Mouse (Mus musculus) stomach, embryonic 14.5 days (tissue): ENCODE data around the gene Xpo4. TPM values are rescaled to one million over a fixed set of nuclear protein-coding genes. Genes with fewer than 3 reads are reported as not detected.

Experiments used
- ATAC-seq: fragments of 200-750 bp; cut with Nextera tagmentation; 2 replicates; pipeline ENCODE4 v1.8.0; 2017; ENCODE audit warnings: low read depth, moderate TSS enrichment; ENCODE audit not compliant: insufficient number of reproducible peaks, insufficient read depth, low FRiP score
- H3K27ac ChIP-seq: fragments of 300-500 bp; sonication (generic); 2 replicates; pipeline ENCODE4 v1.5.1; 2014; ENCODE audit warnings: mild to moderate bottlenecking, low read length, moderate library complexity, mixed read lengths
- H3K27me3 ChIP-seq: fragments of 300-500 bp; sonication (generic); 2 replicates; pipeline ENCODE4 v1.6.1; 2014; ENCODE audit warnings: low read length, control low read depth, mixed read lengths; ENCODE audit not compliant: control insufficient read depth, insufficient read depth
- H3K36me3 ChIP-seq: fragments of 300-500 bp; sonication (generic); 2 replicates; pipeline ENCODE4 v1.6.1; 2014; ENCODE audit warnings: mild to moderate bottlenecking, control low read depth, low read length, moderate library complexity, mixed read lengths; ENCODE audit not compliant: control insufficient read depth, insufficient read depth
- H3K4me1 ChIP-seq: fragments of 300-500 bp; sonication (generic); 2 replicates; pipeline ENCODE4 v1.6.1; 2014; ENCODE audit warnings: low read length, control low read depth, mixed read lengths; ENCODE audit not compliant: control insufficient read depth, insufficient read depth
- H3K4me2 ChIP-seq: fragments of 300-500 bp; sonication (generic); replicated peaks from 2 replicates; pipeline ENCODE4 v1.6.1; 2014; ENCODE audit warnings: low read depth, low read length, control low read depth
- H3K4me3 ChIP-seq: fragments of 300-500 bp; sonication (generic); 2 replicates; pipeline ENCODE4 v1.5.1; 2014; ENCODE audit warnings: low read depth, low read length, control low read depth
- H3K9ac ChIP-seq: fragments of 300-500 bp; sonication (generic); replicated peaks from 2 replicates; pipeline ENCODE4 v1.6.1; 2014; ENCODE audit warnings: low read depth, mild to moderate bottlenecking, control low read depth, low read length, moderate library complexity, mixed read lengths
- H3K9me3 ChIP-seq: fragments of 300-500 bp; sonication (generic); 2 replicates; pipeline ENCODE4 v1.6.1; 2016; ENCODE audit warnings: low read depth, low read length, control low read depth; ENCODE audit not compliant: control insufficient read depth
- WGBS: fragments of 180-500 bp; shearing (Covaris S2); extraction: QIAGEN DNeasy Blood & Tissue Kit; methylation state at CpG from one replicate; pipeline ENCODE4 v1.1.7; 2014; 5-methylcytosine and 5-hydroxymethylcytosine counted together
- polyA plus RNA-seq: library from polyadenylated mRNA; unstranded; fragments of >200 nt; fragmentation: Nextera tagmentation; extraction: Ambion mirVana; gene quantifications from 2 replicates; pipeline ENCODE4 v1.2.1, GENCODE M21; 2014

Gene Xpo4
- polyA plus RNA-seq, 1 experiment from 2014 or later: 36.2 TPM

DNA sequence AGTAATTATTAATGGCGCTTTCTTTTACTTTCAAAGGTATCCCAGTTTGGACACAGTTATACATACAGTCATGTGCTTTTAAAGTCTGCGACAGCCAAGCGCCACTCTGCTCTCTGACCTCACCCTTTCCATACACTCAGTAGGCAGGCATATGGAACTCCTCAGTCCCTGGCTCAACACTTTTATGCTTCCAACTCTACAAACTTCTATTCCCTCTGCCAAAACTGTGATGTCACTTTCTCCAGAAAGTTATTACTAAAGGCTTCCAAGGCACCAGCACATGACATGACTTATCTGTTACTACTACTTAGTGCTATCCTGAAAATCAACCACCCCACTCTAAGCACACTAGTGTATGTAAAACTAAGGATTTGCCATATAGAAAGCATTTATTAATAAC is 26.1 kb downstream of the Xpo4 start:
- H3K4me3 ChIP-seq: no peak overlapping the region
- WGBS: 84% methylated on average over 3 of the region's 3 CpGs
- no peaks in the 10 kb centered on the region for H3K4me1 ChIP-seq
- no peaks in the 10 kb centered on the region for H3K9me3 ChIP-seq
- H3K4me2 ChIP-seq: no peak overlapping the region
- H3K27ac ChIP-seq: no peak overlapping the region
- no peak for ATAC-seq
- 0 out of 2 replicates have a peak, but pooled peaks cover 8% of the 10 kb centered on the region for H3K36me3 ChIP-seq
- no peaks in the 10 kb centered on the region for H3K27me3 ChIP-seq
- H3K9ac ChIP-seq: no peak overlapping the region

DNA sequence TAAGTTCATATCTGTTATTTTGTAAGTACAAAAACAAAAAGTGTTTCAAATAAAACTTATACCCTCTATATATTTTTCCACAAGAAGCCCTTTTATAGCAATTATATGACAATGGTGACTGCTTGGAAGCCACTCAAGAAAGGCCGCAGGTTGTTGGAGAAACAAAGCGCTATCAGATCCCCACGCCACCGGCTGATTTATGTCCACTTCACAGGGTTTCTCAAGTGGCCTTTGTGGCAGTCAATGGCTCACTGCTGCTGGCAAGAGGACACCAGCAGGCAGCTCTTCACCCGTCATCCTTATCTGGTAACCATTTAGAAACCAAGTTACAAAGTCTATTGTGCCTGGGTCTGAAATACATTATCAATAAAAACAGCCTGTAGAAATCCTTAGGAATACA is 31.1 kb downstream of the Xpo4 start:
- Histone ChIP-seq H3K9me3 (no peaks in the 10 kb centered on the region), H3K4me2 (no peak overlapping the region), H3K36me3 (peaks cover 2% of the 10 kb centered on the region; the same call in 1 of the 2 replicates), H3K4me3 (no peak overlapping the region), H3K27me3 (no peaks in the 10 kb centered on the region), H3K4me1 (no peaks in the 10 kb centered on the region), H3K27ac (no peak overlapping the region), H3K9ac (no peak overlapping the region)
- ATAC-seq: no peak
- WGBS: 71% methylated on average over 5 of the region's 5 CpGs

DNA sequence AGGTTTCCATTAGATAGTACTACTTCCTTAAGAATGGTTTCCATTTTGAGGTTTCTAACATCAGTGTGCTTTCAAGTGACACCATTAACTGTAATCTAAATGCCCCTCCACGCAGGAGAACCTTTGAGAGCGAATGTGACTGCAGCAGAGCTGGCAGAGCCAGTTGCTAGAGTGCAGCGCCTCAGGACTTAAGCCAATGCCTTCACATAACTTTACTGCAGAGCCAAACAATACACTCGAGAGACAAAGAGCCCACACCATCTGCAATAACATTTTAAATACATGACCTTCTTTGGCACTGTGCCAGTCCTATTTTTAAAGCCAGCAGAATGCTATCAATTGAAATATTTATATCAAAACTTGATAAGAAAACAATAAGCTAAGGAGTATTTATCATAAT is 35.6 kb downstream of the Xpo4 start:
- 67% methylated on average over 4 of the region's 4 CpGs for WGBS
- H3K9ac ChIP-seq: no peak overlapping the region
- H3K27ac ChIP-seq: no peak overlapping the region
- no peaks in the 10 kb centered on the region for H3K27me3 ChIP-seq
- ATAC-seq: no peak
- no peak overlapping the region for H3K4me2 ChIP-seq
- no peaks in the 10 kb centered on the region for H3K9me3 ChIP-seq
- no peak overlapping the region for H3K4me3 ChIP-seq
- H3K36me3 ChIP-seq: peaks cover 27% of the 10 kb centered on the region
- no peaks in the 10 kb centered on the region for H3K4me1 ChIP-seq

GRCm38 (mm10) chr14:57622934-57623333 is 42.3 kb downstream of the Xpo4 start:
- no peaks in the 10 kb centered on the region for H3K27me3 ChIP-seq
- no peak overlapping the region for H3K4me2 ChIP-seq
- no peaks in the 10 kb centered on the region for H3K9me3 ChIP-seq
- no peak for ATAC-seq
- H3K36me3 ChIP-seq: peaks cover 20% of the 10 kb centered on the region
- no peak overlapping the region for H3K4me3 ChIP-seq
- WGBS: 92% methylated on average over 3 of the region's 3 CpGs
- no peak overlapping the region for H3K27ac ChIP-seq
- H3K9ac ChIP-seq: no peak overlapping the region
- H3K4me1 ChIP-seq: no peaks in the 10 kb centered on the region

DNA sequence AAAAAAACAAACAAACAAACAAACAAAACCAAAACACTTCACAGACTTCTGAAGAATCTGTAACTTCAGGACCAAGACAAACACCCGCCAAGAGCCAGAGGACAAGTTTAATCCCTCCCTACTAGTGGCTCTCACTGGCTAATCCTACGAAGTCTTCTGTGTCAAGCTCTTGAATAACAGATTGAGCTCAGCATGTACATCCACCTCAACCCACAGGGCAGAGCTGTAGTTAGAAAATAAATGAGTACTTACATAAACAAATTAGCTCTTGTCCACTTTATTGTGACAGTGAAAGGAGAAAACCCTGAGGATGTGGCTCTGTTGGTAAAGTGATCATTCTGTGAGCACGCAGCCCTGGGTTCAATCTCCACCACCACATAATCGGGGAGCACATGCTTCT is 43.5 kb downstream of the Xpo4 start:
- Histone ChIP-seq H3K36me3 (peaks cover 12% of the 10 kb centered on the region), H3K9ac (no peak overlapping the region), H3K27ac (no peak overlapping the region), H3K4me2 (no peak overlapping the region), H3K4me3 (no peak overlapping the region), H3K4me1 (no peaks in the 10 kb centered on the region), H3K9me3 (no peaks in the 10 kb centered on the region), H3K27me3 (no peaks in the 10 kb centered on the region)
- WGBS: 74% methylated on average over 4 of the region's 4 CpGs
- no peak for ATAC-seq

- 64% methylated on average over 4 of the region's 4 CpGs for WGBS
Measured at GRCm38 (mm10) chr14:57620598-57621236, 44.5 kb downstream of the Xpo4 start.

GRCm38 (mm10) chr14:57619487-57619886 is 45.7 kb downstream of the Xpo4 start:
- WGBS: 48% methylated on average over 2 of the region's 2 CpGs
- H3K36me3 ChIP-seq: peaks cover 4% of the 10 kb centered on the region; the same call in 1 of the 2 replicates

More at GRCm38 (mm10) chr14:57620598-57621236, 44.5 kb downstream of the Xpo4 start:
- no peak for ATAC-seq
- peaks cover 4% of the 10 kb centered on the region for H3K36me3 ChIP-seq
- no peak overlapping the region for H3K4me3 ChIP-seq
- H3K4me2 ChIP-seq: no peak overlapping the region
- no peaks in the 10 kb centered on the region for H3K27me3 ChIP-seq
- H3K27ac ChIP-seq: no peak overlapping the region
- no peak overlapping the region for H3K9ac ChIP-seq
- H3K4me1 ChIP-seq: no peaks in the 10 kb centered on the region
- no peaks in the 10 kb centered on the region for H3K9me3 ChIP-seq

DNA sequence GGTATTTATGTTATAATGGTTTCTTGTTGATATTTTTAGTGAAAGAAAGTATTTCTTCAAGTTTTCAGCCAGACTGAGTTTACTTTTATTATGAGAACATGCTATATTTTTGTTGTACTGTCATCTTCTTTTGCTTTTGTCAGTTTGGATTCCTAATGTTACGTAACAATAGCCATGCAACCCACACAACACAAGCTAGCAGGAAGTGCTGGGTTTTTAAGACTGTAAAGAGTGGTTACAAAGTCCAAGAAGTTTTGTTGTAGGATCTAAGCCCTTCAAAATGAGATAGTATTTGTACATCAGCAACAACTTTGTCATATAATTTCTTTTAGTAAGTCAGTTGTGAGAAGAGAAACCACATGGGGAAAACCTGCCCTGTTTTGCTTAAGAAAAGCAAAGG is 47.6 kb downstream of the Xpo4 start:
- Histone ChIP-seq H3K4me2 (no peak overlapping the region), H3K9me3 (no peaks in the 10 kb centered on the region), H3K27me3 (no peaks in the 10 kb centered on the region), H3K27ac (no peak overlapping the region), H3K4me3 (no peak overlapping the region), H3K4me1 (no peaks in the 10 kb centered on the region), H3K36me3 (peaks cover 4% of the 10 kb centered on the region; the same call in 1 of the 2 replicates), H3K9ac (no peak overlapping the region)
- 98% methylated on average over 1 of the region's 1 CpGs for WGBS
- ATAC-seq: no peak

More at GRCm38 (mm10) chr14:57619487-57619886, 45.7 kb downstream of the Xpo4 start:
- H3K9me3 ChIP-seq: no peaks in the 10 kb centered on the region
- H3K4me3 ChIP-seq: no peak overlapping the region
- H3K9ac ChIP-seq: no peak overlapping the region
- ATAC-seq: no peak
- H3K27ac ChIP-seq: no peak overlapping the region
- H3K4me1 ChIP-seq: no peaks in the 10 kb centered on the region
- no peaks in the 10 kb centered on the region for H3K27me3 ChIP-seq
- no peak overlapping the region for H3K4me2 ChIP-seq
